Mouse (Mus musculus) cortical plate, adult 2 months (tissue): ENCODE results near the gene Eif5a.

Experiments used
- CTCF ChIP-seq: fragments of 200-500 bp; IDR thresholded peaks from 2 replicates; pipeline ENCODE4 v1.5.1; 2011; ENCODE audit warnings: mild to moderate bottlenecking, control low read depth, low read length; ENCODE audit not compliant: insufficient read depth; ENCODE audit errors: extremely low read depth
- POLR2A ChIP-seq: fragments of 200-500 bp; IDR thresholded peaks from 2 replicates; pipeline ENCODE4 v1.6.1; 2011; ENCODE audit warnings: mild to moderate bottlenecking, low read length, control low read depth; ENCODE audit not compliant: insufficient read depth; ENCODE audit errors: extremely low read depth

GRCm38 (mm10) chr11:69880506-69880852 is 41.3 kb downstream of the Eif5a start:
- TF ChIP-seq CTCF (peak; percentile 57), POLR2A (no peak)
